Mouse (Mus musculus): ENCODE measurements around the gene Nfia. TPM values are rescaled to one million over a fixed set of nuclear protein-coding genes. Genes with fewer than 3 reads are reported as not detected.

Gene Nfia
- polyA plus RNA-seq (2014; fragmentation: Nextera tagmentation; extraction: Ambion mirVana), result 39.5 and 45.4 TPM in 2 replicates

DNA sequence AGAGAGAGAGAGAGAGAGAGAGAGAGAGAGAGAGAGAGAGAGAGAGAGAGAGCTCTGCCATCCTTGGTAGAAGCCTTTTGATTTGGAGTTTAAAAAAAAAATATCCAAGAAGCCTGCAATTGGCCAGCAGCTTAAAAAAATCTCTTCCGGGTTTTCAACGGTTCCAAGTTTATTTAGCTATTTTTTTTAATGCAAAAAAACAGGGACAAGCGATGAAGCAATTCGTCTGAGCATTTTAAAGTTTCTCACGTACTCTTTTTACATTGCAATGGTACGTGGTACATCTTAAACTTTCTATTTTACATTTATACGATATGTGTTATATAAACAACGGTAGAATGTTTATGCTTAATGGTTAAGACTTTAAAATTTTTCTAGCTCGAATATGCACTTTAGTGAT lies at the start of gene Nfia:
TSS of gene Nfia (plus strand) at position 94 of the 400 bp plus-strand sequence.
- H3K27me3 ChIP-seq (ENCODE audit: control insufficient read depth, insufficient read depth, low read length), result peaks cover 4% of the 10 kb centered on the region; the same call in 1 of the 2 replicates
- H3K9ac ChIP-seq (ENCODE audit: low read length), result peak within 1 kb of the TSS; percentile 60

GRCm38 (mm10) chr4:97723374-97723773 lies 49.2 kb upstream of the Nfia start:
- 88% methylated on average over 6 of the region's 6 CpGs for WGBS
- no peaks in the 10 kb centered on the region for H3K9me3 ChIP-seq (ENCODE audit: control insufficient read depth, low read length)
- ATAC-seq (replicated peaks; ENCODE audit: low FRiP score), result no peak

More for the DNA sequence above, at the start of gene Nfia:
- no peak for ATAC-seq (replicated peaks; ENCODE audit: low FRiP score)
- Histone ChIP-seq H3K36me3 (ENCODE audit: control insufficient read depth, insufficient read depth, low read length) (no peaks in the 10 kb centered on the region), H3K27ac (ENCODE audit: low read depth, low read length) (peak within 1 kb of the TSS; percentile 86), H3K4me2 (ENCODE audit: low read depth, low read length, severe bottlenecking) (peak within 1 kb of the TSS; percentile 75), H3K4me3 (ENCODE audit: low read depth, low read length) (peak within 1 kb of the TSS; percentile 38), H3K4me1 (replicated peaks; ENCODE audit: control insufficient read depth, insufficient read depth, low read length) (peaks cover 10% of the 10 kb centered on the region), H3K9me3 (ENCODE audit: control insufficient read depth, low read length) (no peaks in the 10 kb centered on the region)
- no peak for DNase-seq (ENCODE audit: low spot score)
- WGBS, result under 1% methylated on average over 9 of the region's 9 CpGs

DNA sequence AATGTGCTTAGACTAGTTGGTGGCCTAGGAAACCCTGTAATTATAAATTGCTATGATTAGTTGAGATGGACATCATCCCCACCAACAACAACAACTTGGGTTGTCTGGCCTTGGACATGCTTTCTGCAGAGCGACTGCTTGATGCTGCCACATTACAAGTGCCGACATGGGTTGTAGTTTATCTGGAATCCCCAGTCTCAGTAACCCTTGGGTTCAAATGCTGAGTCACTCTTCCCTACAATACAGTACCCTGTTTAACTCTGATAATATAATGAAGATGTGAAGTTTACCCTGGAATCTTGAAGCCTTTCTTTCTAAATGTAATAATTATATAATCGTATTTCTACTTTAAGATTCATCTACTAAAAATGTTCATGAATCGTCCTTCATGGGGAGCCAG lies 44.0 kb upstream of the Nfia start:
- no peak overlapping the region for H3K4me3 ChIP-seq (ENCODE audit: low read depth, low read length)
- H3K27me3 ChIP-seq (ENCODE audit: control insufficient read depth, insufficient read depth, low read length), result no peaks in the 10 kb centered on the region
- H3K9ac ChIP-seq (ENCODE audit: low read length), result no peak overlapping the region
- 96% methylated on average over 4 of the region's 4 CpGs for WGBS
- no peaks in the 10 kb centered on the region for H3K9me3 ChIP-seq (ENCODE audit: control insufficient read depth, low read length)
- H3K4me1 ChIP-seq (replicated peaks; ENCODE audit: control insufficient read depth, insufficient read depth, low read length), result no peaks in the 10 kb centered on the region
- H3K27ac ChIP-seq (ENCODE audit: low read depth, low read length), result no peak overlapping the region
- ATAC-seq (replicated peaks; ENCODE audit: low FRiP score) (no peak), DNase-seq (ENCODE audit: low spot score) (no peak)
- no peak overlapping the region for H3K4me2 ChIP-seq (ENCODE audit: low read depth, low read length, severe bottlenecking)
- no peaks in the 10 kb centered on the region for H3K36me3 ChIP-seq (ENCODE audit: control insufficient read depth, insufficient read depth, low read length)

More at GRCm38 (mm10) chr4:97723374-97723773, 49.2 kb upstream of the Nfia start:
- Histone ChIP-seq H3K27ac (ENCODE audit: low read depth, low read length) (no peak overlapping the region), H3K4me1 (replicated peaks; ENCODE audit: control insufficient read depth, insufficient read depth, low read length) (no peaks in the 10 kb centered on the region; the same call in 1 of the 2 replicates), H3K4me3 (ENCODE audit: low read depth, low read length) (no peak overlapping the region), H3K27me3 (ENCODE audit: control insufficient read depth, insufficient read depth, low read length) (no peaks in the 10 kb centered on the region), H3K36me3 (ENCODE audit: control insufficient read depth, insufficient read depth, low read length) (no peaks in the 10 kb centered on the region), H3K4me2 (ENCODE audit: low read depth, low read length, severe bottlenecking) (no peak overlapping the region), H3K9ac (ENCODE audit: low read length) (no peak overlapping the region)
- no peak for DNase-seq (ENCODE audit: low spot score)

GRCm38 (mm10) chr4:97729999-97730398 lies 42.5 kb upstream of the Nfia start:
- Histone ChIP-seq H3K4me1 (replicated peaks; ENCODE audit: control insufficient read depth, insufficient read depth, low read length) (no peaks in the 10 kb centered on the region), H3K27me3 (ENCODE audit: control insufficient read depth, insufficient read depth, low read length) (no peaks in the 10 kb centered on the region), H3K9ac (ENCODE audit: low read length) (no peak overlapping the region), H3K4me3 (ENCODE audit: low read depth, low read length) (no peak overlapping the region), H3K4me2 (ENCODE audit: low read depth, low read length, severe bottlenecking) (no peak overlapping the region), H3K36me3 (ENCODE audit: control insufficient read depth, insufficient read depth, low read length) (no peaks in the 10 kb centered on the region), H3K27ac (ENCODE audit: low read depth, low read length) (no peak overlapping the region), H3K9me3 (ENCODE audit: control insufficient read depth, low read length) (no peaks in the 10 kb centered on the region)
- DNase-seq (ENCODE audit: low spot score) (no peak), ATAC-seq (replicated peaks; ENCODE audit: low FRiP score) (no peak)
- 88% methylated on average over 6 of the region's 6 CpGs for WGBS

DNA sequence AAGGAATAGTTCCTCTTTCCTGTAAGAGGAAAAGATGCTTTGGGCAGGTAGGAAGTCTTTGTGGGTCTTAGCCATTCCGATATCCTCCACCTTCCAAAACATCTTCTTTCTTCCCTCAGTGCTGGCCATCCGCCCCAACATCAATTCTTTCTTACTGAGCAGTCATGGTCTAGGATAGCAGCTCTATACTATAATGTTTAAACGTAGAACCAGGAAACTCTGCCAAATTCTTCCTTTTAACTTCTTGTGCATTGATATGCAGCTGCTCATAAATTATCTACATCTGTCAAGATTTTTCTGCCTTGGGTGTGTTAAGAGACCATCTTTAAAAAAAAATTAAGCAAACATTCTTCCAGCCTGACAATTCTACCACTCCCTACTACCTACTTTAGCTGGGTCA lies 42.1 kb upstream of the Nfia start:
- no peaks in the 10 kb centered on the region for H3K9me3 ChIP-seq (ENCODE audit: control insufficient read depth, low read length)
- H3K4me3 ChIP-seq (ENCODE audit: low read depth, low read length), result no peak overlapping the region
- no peaks in the 10 kb centered on the region for H3K4me1 ChIP-seq (replicated peaks; ENCODE audit: control insufficient read depth, insufficient read depth, low read length)
- H3K9ac ChIP-seq (ENCODE audit: low read length), result no peak overlapping the region
- no peak overlapping the region for H3K4me2 ChIP-seq (ENCODE audit: low read depth, low read length, severe bottlenecking)
- WGBS, result 87% methylated on average over 3 of the region's 3 CpGs
- DNase-seq (ENCODE audit: low spot score) (no peak), ATAC-seq (replicated peaks; ENCODE audit: low FRiP score) (no peak)
- no peaks in the 10 kb centered on the region for H3K36me3 ChIP-seq (ENCODE audit: control insufficient read depth, insufficient read depth, low read length)
- no peak overlapping the region for H3K27ac ChIP-seq (ENCODE audit: low read depth, low read length)
- no peaks in the 10 kb centered on the region for H3K27me3 ChIP-seq (ENCODE audit: control insufficient read depth, insufficient read depth, low read length)

DNA sequence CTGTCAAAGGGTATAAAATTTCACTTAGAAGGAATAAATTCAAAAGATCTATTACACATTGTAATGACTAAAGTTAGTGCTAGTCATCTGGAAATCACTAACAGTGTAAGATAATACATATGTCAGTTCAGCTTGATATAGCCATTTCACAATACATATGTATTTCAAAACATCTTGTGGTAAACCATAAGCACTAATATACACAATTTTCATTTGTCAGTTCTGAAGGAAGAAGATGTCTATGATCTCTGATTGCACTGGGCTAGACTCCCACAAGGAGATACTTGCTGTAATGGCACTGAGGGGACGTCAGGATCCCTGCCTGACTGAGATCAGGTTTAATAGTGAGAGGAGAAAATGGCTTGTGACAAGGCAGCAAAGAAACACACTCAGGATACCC lies 39.1 kb upstream of the Nfia start:
- Histone ChIP-seq H3K27me3 (ENCODE audit: control insufficient read depth, insufficient read depth, low read length) (no peaks in the 10 kb centered on the region), H3K4me3 (ENCODE audit: low read depth, low read length) (no peak overlapping the region), H3K27ac (ENCODE audit: low read depth, low read length) (no peak overlapping the region), H3K9me3 (ENCODE audit: control insufficient read depth, low read length) (no peaks in the 10 kb centered on the region), H3K36me3 (ENCODE audit: control insufficient read depth, insufficient read depth, low read length) (no peaks in the 10 kb centered on the region), H3K9ac (ENCODE audit: low read length) (no peak overlapping the region), H3K4me1 (replicated peaks; ENCODE audit: control insufficient read depth, insufficient read depth, low read length) (no peaks in the 10 kb centered on the region), H3K4me2 (ENCODE audit: low read depth, low read length, severe bottlenecking) (no peak overlapping the region)
- ATAC-seq (replicated peaks; ENCODE audit: low FRiP score) (no peak), DNase-seq (ENCODE audit: low spot score) (no peak)
- 53% methylated on average over 1 of the region's 1 CpGs for WGBS

- H3K9ac ChIP-seq (ENCODE audit: low read length), result no peak overlapping the region
- H3K4me3 ChIP-seq (ENCODE audit: low read depth, low read length), result no peak overlapping the region
- no peaks in the 10 kb centered on the region; the same call in 1 of the 2 replicates for H3K27me3 ChIP-seq (ENCODE audit: control insufficient read depth, insufficient read depth, low read length)
- 84% methylated on average over 5 of the region's 5 CpGs for WGBS
- no peaks in the 10 kb centered on the region for H3K9me3 ChIP-seq (ENCODE audit: control insufficient read depth, low read length)
- H3K36me3 ChIP-seq (ENCODE audit: control insufficient read depth, insufficient read depth, low read length), result no peaks in the 10 kb centered on the region
- no peak overlapping the region for H3K4me2 ChIP-seq (ENCODE audit: low read depth, low read length, severe bottlenecking)
- no peak overlapping the region for H3K27ac ChIP-seq (ENCODE audit: low read depth, low read length)
- ATAC-seq (replicated peaks; ENCODE audit: low FRiP score), result no peak
- H3K4me1 ChIP-seq (replicated peaks; ENCODE audit: control insufficient read depth, insufficient read depth, low read length), result 0 out of 2 replicates have a peak, but pooled peaks cover 2% of the 10 kb centered on the region
- DNase-seq (ENCODE audit: low spot score), result no peak
These were observed 28.6 kb upstream of the Nfia start for GRCm38 (mm10) chr4:97743932-97744331.

GRCm38 (mm10) chr4:97745296-97746105 lies 27.0 kb upstream of the Nfia start:
- Histone ChIP-seq H3K9me3 (ENCODE audit: control insufficient read depth, low read length) (no peaks in the 10 kb centered on the region), H3K36me3 (ENCODE audit: control insufficient read depth, insufficient read depth, low read length) (no peaks in the 10 kb centered on the region), H3K4me3 (ENCODE audit: low read depth, low read length) (peak overlapping the region; percentile 31), H3K27ac (ENCODE audit: low read depth, low read length) (no peak overlapping the region), H3K4me1 (replicated peaks; ENCODE audit: control insufficient read depth, insufficient read depth, low read length) (0 out of 2 replicates have a peak, but pooled peaks cover 2% of the 10 kb centered on the region), H3K4me2 (ENCODE audit: low read depth, low read length, severe bottlenecking) (peak overlapping the region; percentile 76), H3K27me3 (ENCODE audit: control insufficient read depth, insufficient read depth, low read length) (no peaks in the 10 kb centered on the region; the same call in 1 of the 2 replicates), H3K9ac (ENCODE audit: low read length) (peak overlapping the region; percentile 62)
- peak; percentile 85 for ATAC-seq (replicated peaks; ENCODE audit: low FRiP score)
- WGBS, result 5% methylated on average over 32 of the region's 32 CpGs
- peak; percentile 90 for DNase-seq (ENCODE audit: low spot score)
